Mouse (Mus musculus) neural tube, embryonic 13.5 days (tissue): ENCODE data around the gene Snx5. TPM values are rescaled to one million over a fixed set of nuclear protein-coding genes. Genes with fewer than 3 reads are reported as not detected.

ENCODE experiments used
- ATAC-seq: fragments of 200-750 bp; cut with Nextera tagmentation; 2 replicates; pipeline ENCODE4 v1.8.0; 2017; ENCODE audit warnings: low read depth, mild to moderate bottlenecking, moderate TSS enrichment, moderate library complexity
- H3K27ac ChIP-seq: fragments of 300-500 bp; sonication (generic); replicated peaks from 2 replicates; pipeline ENCODE4 v1.5.1; 2015; ENCODE audit warnings: moderate library complexity, mild to moderate bottlenecking, inconsistent platforms
- H3K27me3 ChIP-seq: fragments of 300-500 bp; sonication (generic); 2 replicates; pipeline ENCODE4 v1.6.1; 2015; ENCODE audit warnings: mild to moderate bottlenecking, inconsistent platforms
- H3K36me3 ChIP-seq: fragments of 300-500 bp; sonication (generic); 2 replicates; pipeline ENCODE4 v1.6.1; 2015; ENCODE audit warnings: mild to moderate bottlenecking, inconsistent platforms
- H3K4me1 ChIP-seq: fragments of 300-500 bp; sonication (generic); replicated peaks from 2 replicates; pipeline ENCODE4 v1.6.1; 2015; ENCODE audit warnings: inconsistent platforms
- H3K4me2 ChIP-seq: fragments of 300-500 bp; sonication (generic); 2 replicates; pipeline ENCODE4 v1.6.1; 2015; ENCODE audit warnings: inconsistent platforms, mild to moderate bottlenecking, moderate library complexity
- H3K4me3 ChIP-seq: fragments of 300-500 bp; sonication (generic); 2 replicates; pipeline ENCODE4 v1.5.1; 2015; ENCODE audit warnings: mild to moderate bottlenecking, inconsistent platforms
- H3K9ac ChIP-seq: fragments of 300-500 bp; sonication (generic); 2 replicates; pipeline ENCODE4 v1.6.1; 2015; ENCODE audit warnings: moderate library complexity, mild to moderate bottlenecking, inconsistent platforms
- H3K9me3 ChIP-seq: fragments of 300-500 bp; sonication (generic); 2 replicates; pipeline ENCODE4 v1.6.1; 2016; ENCODE audit warnings: inconsistent platforms
- WGBS: fragments of 180-500 bp; shearing (Covaris S2); methylation state at CpG from one replicate; pipeline ENCODE4 v1.1.7; 2015; 5-methylcytosine and 5-hydroxymethylcytosine counted together
- polyA plus RNA-seq: library from polyadenylated mRNA; unstranded; fragments of >200 nt; fragmentation: Nextera tagmentation; extraction: Ambion mirVana; gene quantifications from 2 replicates; pipeline ENCODE4 v1.2.1, GENCODE M21; 2015

The Snx5 gene
- polyA plus RNA-seq, 1 experiment from 2014 or later: 76.1 TPM

GRCm38 (mm10) chr2:144280568-144280967, 9.9 kb upstream of the Snx5 start:
- H3K9ac ChIP-seq: no peak overlapping the region
- H3K9me3 ChIP-seq: no peaks in the 10 kb centered on the region
- H3K4me1 ChIP-seq: peaks cover 6% of the 10 kb centered on the region; the same call in 1 of the 2 replicates
- peaks cover 13% of the 10 kb centered on the region; the same call in 1 of the 2 replicates for H3K36me3 ChIP-seq
- H3K4me3 ChIP-seq: no peak overlapping the region
- whole genome bisulfite sequencing: 84% methylated on average over 3 of the region's 3 CpGs
- no peak overlapping the region for H3K27ac ChIP-seq
- no peaks in the 10 kb centered on the region for H3K27me3 ChIP-seq
- ATAC-seq: no peak
- no peak overlapping the region for H3K4me2 ChIP-seq

GRCm38 (mm10) chr2:144279742-144280141, 9.0 kb upstream of the Snx5 start:
- peaks cover 13% of the 10 kb centered on the region; the same call in 1 of the 2 replicates for H3K36me3 ChIP-seq
- ATAC-seq: no peak
- no peak overlapping the region for H3K9ac ChIP-seq
- no peak overlapping the region for H3K27ac ChIP-seq
- WGBS: 65% methylated on average over 5 of the region's 5 CpGs
- no peak overlapping the region for H3K4me2 ChIP-seq
- H3K4me3 ChIP-seq: no peak overlapping the region
- H3K4me1 ChIP-seq: peaks cover 6% of the 10 kb centered on the region; the same call in 1 of the 2 replicates
- H3K27me3 ChIP-seq: no peaks in the 10 kb centered on the region
- H3K9me3 ChIP-seq: no peaks in the 10 kb centered on the region

- Histone ChIP-seq H3K36me3 (peaks cover 13% of the 10 kb centered on the region; the same call in 1 of the 2 replicates), H3K4me3 (no peak overlapping the region), H3K9ac (no peak overlapping the region), H3K4me1 (peaks cover 6% of the 10 kb centered on the region; the same call in 1 of the 2 replicates), H3K27me3 (no peaks in the 10 kb centered on the region), H3K9me3 (no peaks in the 10 kb centered on the region), H3K27ac (no peak overlapping the region), H3K4me2 (no peak overlapping the region)
- 91% methylated on average over 3 of the region's 3 CpGs for WGBS
- no peak for ATAC-seq
Measured at GRCm38 (mm10) chr2:144276885-144277284, 6.2 kb upstream of the Snx5 start.

DNA sequence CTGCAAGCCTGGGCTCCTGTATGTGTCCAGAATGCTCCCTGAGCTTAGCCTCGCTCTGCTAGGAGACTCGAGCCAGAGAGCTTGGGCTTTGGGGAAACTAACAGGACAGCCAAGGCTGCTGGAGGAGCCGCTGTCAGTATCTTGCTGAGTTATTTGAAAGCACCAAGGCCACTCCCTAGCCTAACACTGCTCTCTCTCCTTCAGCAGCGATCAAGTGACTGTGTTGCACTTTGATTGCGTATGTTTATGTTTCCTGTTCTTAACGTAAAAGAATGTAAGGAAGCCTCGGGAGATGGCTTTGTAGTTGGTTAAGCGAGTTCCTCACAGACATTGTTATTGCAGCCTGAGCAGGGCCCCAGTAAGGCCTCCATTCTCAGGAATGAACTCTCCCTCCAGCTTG, 4.0 kb upstream of the Snx5 start:
- WGBS: 69% methylated on average over 8 of the region's 8 CpGs
- Histone ChIP-seq H3K36me3 (peaks cover 13% of the 10 kb centered on the region; the same call in 1 of the 2 replicates), H3K4me3 (no peak overlapping the region), H3K4me1 (peaks cover 8% of the 10 kb centered on the region), H3K4me2 (no peak overlapping the region), H3K27ac (no peak overlapping the region), H3K9ac (0 out of 2 replicates have a peak overlapping the region, but pooled peaks have one; percentile 19), H3K27me3 (no peaks in the 10 kb centered on the region), H3K9me3 (no peaks in the 10 kb centered on the region)
- no peak for ATAC-seq

DNA sequence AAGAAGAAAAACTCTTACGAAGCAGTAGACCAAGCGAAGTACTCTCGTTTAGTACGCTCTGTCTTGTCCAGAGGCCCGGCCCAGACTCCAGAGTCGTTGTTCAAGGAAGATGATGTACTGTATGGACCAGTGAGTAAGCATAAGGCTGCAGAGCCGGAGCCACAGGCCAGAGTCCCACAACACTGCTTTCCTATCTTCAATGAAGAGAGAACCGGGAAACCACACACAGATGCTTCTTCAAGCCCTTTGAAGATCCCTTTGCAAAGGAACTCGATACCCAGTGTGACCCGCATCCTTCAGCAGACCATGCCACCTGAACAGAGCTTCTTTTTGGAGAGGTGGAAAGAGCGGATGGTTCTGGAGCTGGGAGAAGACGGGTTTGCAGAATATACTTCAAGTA, 1.4 kb upstream of the Snx5 start:
- ATAC-seq: no peak
- no peak overlapping the region for H3K4me3 ChIP-seq
- 0 out of 2 replicates have a peak, but pooled peaks cover 5% of the 10 kb centered on the region for H3K36me3 ChIP-seq
- H3K9me3 ChIP-seq: no peaks in the 10 kb centered on the region
- no peak overlapping the region for H3K27ac ChIP-seq
- H3K4me2 ChIP-seq: no peak overlapping the region
- peaks cover 32% of the 10 kb centered on the region for H3K4me1 ChIP-seq
- no peaks in the 10 kb centered on the region for H3K27me3 ChIP-seq
- no peak overlapping the region for H3K9ac ChIP-seq
- WGBS: 93% methylated on average over 12 of the region's 12 CpGs

DNA sequence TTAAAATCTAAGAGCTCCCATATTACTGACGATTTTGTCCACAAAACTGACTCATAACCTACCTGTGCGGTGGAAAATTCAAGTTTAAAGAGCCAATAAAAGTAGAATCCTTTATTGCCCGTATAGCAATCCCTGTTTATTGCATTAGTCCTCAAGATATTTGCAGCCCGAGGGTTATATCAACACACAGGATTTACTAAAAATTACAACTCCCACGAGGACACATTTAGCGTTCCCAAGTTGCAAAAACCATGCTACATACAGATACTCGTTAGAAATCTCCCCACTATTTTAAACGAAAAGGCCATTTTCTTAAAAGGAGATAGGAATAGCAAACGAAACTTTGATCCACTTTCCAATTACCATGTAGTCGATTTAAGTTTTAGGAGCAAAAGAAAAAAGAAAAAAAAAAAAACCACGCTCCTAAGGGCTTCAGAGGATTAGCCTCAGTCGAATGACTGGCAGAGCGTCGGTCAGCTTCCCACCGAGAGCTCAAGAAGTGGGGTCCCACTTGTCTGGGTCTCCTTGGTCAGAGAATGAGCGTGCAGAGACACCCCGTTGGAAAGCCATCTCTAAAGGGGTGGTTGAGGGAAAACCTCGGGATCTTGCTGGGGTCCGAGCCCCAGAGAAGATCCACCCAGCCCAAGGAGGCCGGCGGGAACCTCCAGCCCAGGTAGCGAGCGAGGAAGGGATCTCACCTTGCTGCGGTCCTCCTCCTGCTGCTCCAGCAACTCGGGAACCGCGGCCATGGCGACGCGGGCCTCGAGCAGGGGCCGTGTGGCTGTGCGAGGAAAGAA, 829 bp downstream of the Snx5 start:
- ATAC-seq: no peak; the same call in 1 of the 2 replicates
- Histone ChIP-seq H3K4me2 (peak overlapping the region; percentile 74), H3K9me3 (no peaks in the 10 kb centered on the region), H3K27ac (peak overlapping the region; percentile 90), H3K4me1 (peaks cover 46% of the 10 kb centered on the region), H3K36me3 (no peaks in the 10 kb centered on the region), H3K9ac (peak overlapping the region; percentile 96), H3K27me3 (no peaks in the 10 kb centered on the region), H3K4me3 (peak overlapping the region; percentile 94)
- under 1% methylated on average over 33 of the region's 33 CpGs for WGBS

GRCm38 (mm10) chr2:144269306-144269650, 1.4 kb downstream of the Snx5 start:
- H3K4me1 ChIP-seq: peaks cover 49% of the 10 kb centered on the region
- H3K27me3 ChIP-seq: no peaks in the 10 kb centered on the region
- peak overlapping the region; percentile 74 for H3K4me2 ChIP-seq
- H3K4me3 ChIP-seq: peak overlapping the region; percentile 94
- 2% methylated on average over 11 of the region's 11 CpGs for WGBS
- no peak overlapping the region for H3K27ac ChIP-seq
- H3K36me3 ChIP-seq: no peaks in the 10 kb centered on the region
- ATAC-seq: no peak
- no peaks in the 10 kb centered on the region for H3K9me3 ChIP-seq
- H3K9ac ChIP-seq: peak overlapping the region; percentile 96

GRCm38 (mm10) chr2:144268446-144269305, 2.0 kb downstream of the Snx5 start:
- Histone ChIP-seq H3K27me3 (no peaks in the 10 kb centered on the region), H3K4me2 (peak overlapping the region; percentile 74), H3K27ac (no peak overlapping the region), H3K4me3 (peak overlapping the region; percentile 94), H3K4me1 (peaks cover 49% of the 10 kb centered on the region), H3K9me3 (no peaks in the 10 kb centered on the region), H3K36me3 (no peaks in the 10 kb centered on the region), H3K9ac (peak overlapping the region; percentile 96)
- ATAC-seq: no peak
- 8% methylated on average over 6 of the region's 6 CpGs for WGBS

GRCm38 (mm10) chr2:144267731-144268015, 3.0 kb downstream of the Snx5 start:
- peak overlapping the region; percentile 74 for H3K4me2 ChIP-seq
- H3K36me3 ChIP-seq: no peaks in the 10 kb centered on the region
- H3K9me3 ChIP-seq: no peaks in the 10 kb centered on the region
- no peak overlapping the region for H3K27ac ChIP-seq
- peaks cover 49% of the 10 kb centered on the region for H3K4me1 ChIP-seq
- no peak for ATAC-seq
- 43% methylated on average over 1 of the region's 1 CpGs for WGBS
- H3K27me3 ChIP-seq: no peaks in the 10 kb centered on the region
- no peak overlapping the region for H3K4me3 ChIP-seq
- no peak overlapping the region for H3K9ac ChIP-seq

- Histone ChIP-seq H3K36me3 (no peaks in the 10 kb centered on the region), H3K4me1 (peaks cover 49% of the 10 kb centered on the region), H3K27ac (no peak overlapping the region), H3K9ac (no peak overlapping the region), H3K4me2 (peak overlapping the region; percentile 74; the same call in 1 of the 2 replicates), H3K27me3 (no peaks in the 10 kb centered on the region), H3K4me3 (no peak overlapping the region), H3K9me3 (no peaks in the 10 kb centered on the region)
- WGBS: 59% methylated on average over 5 of the region's 5 CpGs
- ATAC-seq: no peak
Measured at GRCm38 (mm10) chr2:144267004-144267730, 3.5 kb downstream of the Snx5 start.

GRCm38 (mm10) chr2:144265916-144266683, 4.6 kb downstream of the Snx5 start:
- no peak for ATAC-seq
- Histone ChIP-seq H3K9ac (no peak overlapping the region), H3K36me3 (peaks cover 6% of the 10 kb centered on the region; the same call in 1 of the 2 replicates), H3K27me3 (no peaks in the 10 kb centered on the region), H3K4me2 (no peak overlapping the region), H3K4me1 (peaks cover 46% of the 10 kb centered on the region), H3K9me3 (no peaks in the 10 kb centered on the region), H3K27ac (no peak overlapping the region), H3K4me3 (no peak overlapping the region)
- WGBS: 50% methylated on average over 4 of the region's 4 CpGs
